Mouse (Mus musculus) embryonic fibroblast, embryonic 13.5 days (primary cell): ENCODE measurements at regions not wholly inside any gene's neighbourhood (a gene's known extent, or its start where the extent isn't known, plus 50 kb on each side); places are given as distances from the start of the nearest gene placed in this dataset.

Experiments
- CTCF ChIP-seq: IDR thresholded peaks from 2 replicates; pipeline ENCODE4 v1.5.1; 2011; ENCODE audit warnings: mild to moderate bottlenecking, control low read depth, low read length, moderate library complexity, borderline replicate concordance; ENCODE audit not compliant: insufficient read depth
- POLR2A ChIP-seq: IDR thresholded peaks from 2 replicates; pipeline ENCODE4 v1.6.1; 2011; ENCODE audit warnings: low read depth, mild to moderate bottlenecking, control low read depth, low read length, moderate library complexity

DNA sequence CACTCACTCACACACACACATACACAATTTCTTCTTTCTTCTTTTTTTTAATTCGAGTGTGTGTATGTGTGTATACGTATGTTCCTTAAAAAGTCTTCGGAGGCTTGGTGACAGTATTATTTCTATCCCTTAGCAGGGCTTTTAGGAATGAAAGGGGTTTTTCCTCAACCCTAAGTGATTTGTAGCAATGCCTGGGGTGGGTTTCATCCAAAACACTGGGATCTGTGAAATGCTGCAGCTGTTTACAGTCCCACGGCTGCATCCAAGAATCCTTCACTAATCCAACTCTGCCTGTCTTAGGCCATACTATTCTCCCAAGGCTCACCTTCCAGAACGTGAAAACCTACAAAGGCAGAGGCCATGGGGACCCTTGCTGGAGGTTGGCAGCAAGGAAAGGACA is 116.6 kb downstream of the Tmem17 start:
- TF ChIP-seq POLR2A (no peak), CTCF (no peak)
